Comparison of ENCODE assay signal across 8 mouse cellular contexts in genomic region chr2:152696016-152696415, GRCm38 (mm10). TPM values are rescaled to one million over a fixed set of nuclear protein-coding genes. Genes with fewer than 3 reads are reported as not detected.
A peak's percentile ranks its signal among the peaks of the same experiment; 100 is the strongest.
DNase-seq lines count a peak whose midpoint lies in the region; ATAC-seq and TF ChIP-seq lines count a peak whose summit lies in the region.
"Had no signal": no experiment of that assay in that cellular context is flagged by ENCODE, and none has a peak within 500 bp of the region (broad histone marks: within the 10 kb centered on the region; RNA-seq: fewer than 3 reads in every experiment).

No protein-coding gene starts in this region.

- no peak for TF ChIP-seq CTCF in hindbrain, postnatal 0 days (IDR thresholded peaks at IDR 0.05; ENCODE audit: low read depth)

- peaks cover 17% of the 10 kb centered on the region for H3K4me1 ChIP-seq in liver, embryonic 12.5 days
- H3K4me1 ChIP-seq in embryonic facial prominence, embryonic 14.5 days (ENCODE audit: control insufficient read depth, insufficient read depth, low read length): 0 out of 2 replicates have a peak, but pooled peaks cover 4% of the 10 kb centered on the region
- H3K4me1 ChIP-seq in hindbrain, postnatal 0 days (ENCODE audit: insufficient read depth, low read length): no peaks in the 10 kb centered on the region
- H3K4me1 ChIP-seq in neural tube, embryonic 15.5 days: peaks cover 15% of the 10 kb centered on the region

- WGBS in liver, embryonic 12.5 days (ENCODE audit: insufficient replicate concordance): 69% methylated on average over 10 of the region's 10 CpGs
- 42% methylated on average over 10 of the region's 10 CpGs for whole genome bisulfite sequencing in embryonic facial prominence, embryonic 14.5 days
- 73% methylated on average over 10 of the region's 10 CpGs for WGBS in hindbrain, postnatal 0 days
- WGBS in neural tube, embryonic 15.5 days: 77% methylated on average over 10 of the region's 10 CpGs

- H3K9me3 ChIP-seq in liver, embryonic 12.5 days (replicated peaks): 0 out of 2 replicates have a peak, but pooled peaks cover under 1% of the 10 kb centered on the region
- H3K9me3 ChIP-seq in embryonic facial prominence, embryonic 14.5 days (ENCODE audit: control insufficient read depth, low read length): no peaks in the 10 kb centered on the region
- H3K9me3 ChIP-seq in hindbrain, postnatal 0 days (ENCODE audit: low read length): no peaks in the 10 kb centered on the region
- no peaks in the 10 kb centered on the region for H3K9me3 ChIP-seq in neural tube, embryonic 15.5 days (replicated peaks)

- peaks cover 74% of the 10 kb centered on the region for H3K36me3 ChIP-seq in liver, embryonic 12.5 days
- H3K36me3 ChIP-seq in embryonic facial prominence, embryonic 14.5 days (ENCODE audit: control insufficient read depth, insufficient read depth, low read length): peaks cover 61% of the 10 kb centered on the region
- peaks cover 53% of the 10 kb centered on the region for H3K36me3 ChIP-seq in hindbrain, postnatal 0 days (ENCODE audit: insufficient read depth, low read length)
- H3K36me3 ChIP-seq in neural tube, embryonic 15.5 days: peaks cover 50% of the 10 kb centered on the region

- DNase-seq in liver: no peak
- no peak for DNase-seq in embryonic facial prominence, embryonic 14.5 days (ENCODE audit: low spot score)
- no peak for DNase-seq in hindbrain, postnatal 0 days (ENCODE audit: low spot score)
- no peak for DNase-seq in ovary, postnatal 14 days (ENCODE audit: low spot score)

- no peak overlapping the region for H3K27ac ChIP-seq in liver, embryonic 12.5 days
- H3K27ac ChIP-seq in embryonic facial prominence, embryonic 14.5 days (replicated peaks; ENCODE audit: low read depth, low read length): peak overlapping the region; percentile 35
- no peak overlapping the region; the same call in 1 of the 2 replicates for H3K27ac ChIP-seq in hindbrain, postnatal 0 days
- H3K27ac ChIP-seq in neural tube, embryonic 15.5 days (replicated peaks): peak overlapping the region; percentile 75; the same call in 1 of the 2 replicates

- H3K9ac ChIP-seq in liver, embryonic 12.5 days: no peak overlapping the region
- peak overlapping the region; percentile 58 for H3K9ac ChIP-seq in embryonic facial prominence, embryonic 14.5 days (ENCODE audit: low read depth, low read length)
- peak overlapping the region; percentile 54; the same call in 1 of the 2 replicates for H3K9ac ChIP-seq in hindbrain, postnatal 0 days (replicated peaks; ENCODE audit: low read length)
- peak overlapping the region; percentile 48; the same call in 1 of the 2 replicates for H3K9ac ChIP-seq in neural tube, embryonic 15.5 days (replicated peaks)

- no peaks in the 10 kb centered on the region for H3K27me3 ChIP-seq in liver, embryonic 12.5 days (replicated peaks)
- H3K27me3 ChIP-seq in embryonic facial prominence, embryonic 14.5 days (replicated peaks; ENCODE audit: control insufficient read depth, insufficient read depth, low read length): no peaks in the 10 kb centered on the region
- no peaks in the 10 kb centered on the region for H3K27me3 ChIP-seq in hindbrain, postnatal 0 days (ENCODE audit: insufficient read depth, low read length)
- H3K27me3 ChIP-seq in neural tube, embryonic 15.5 days (replicated peaks): no peaks in the 10 kb centered on the region

- peak; percentile 28; the same call in 1 of the 2 replicates for ATAC-seq in liver, embryonic 12.5 days
- no peak for ATAC-seq in embryonic facial prominence, embryonic 14.5 days (ENCODE audit: low read depth)
- ATAC-seq in hindbrain, postnatal 0 days: no peak
- no peak for ATAC-seq in neural tube, embryonic 15.5 days (ENCODE audit: low FRiP score)
- no peak for ATAC-seq in erythroblast, adult 5-6 weeks (replicated peaks; ENCODE audit: low FRiP score, poor library complexity, severe bottlenecking)

- no peak overlapping the region for H3K4me2 ChIP-seq in liver, embryonic 12.5 days
- no peak overlapping the region for H3K4me2 ChIP-seq in embryonic facial prominence, embryonic 14.5 days (ENCODE audit: low read depth, low read length)
- H3K4me2 ChIP-seq in hindbrain, postnatal 0 days (ENCODE audit: low read depth, low read length): no peak overlapping the region
- H3K4me2 ChIP-seq in neural tube, embryonic 15.5 days: no peak overlapping the region

- H3K4me3 ChIP-seq in liver, embryonic 12.5 days: no peak overlapping the region
- no peak overlapping the region for H3K4me3 ChIP-seq in embryonic facial prominence, embryonic 14.5 days (ENCODE audit: low read depth, low read length)
- no peak overlapping the region for H3K4me3 ChIP-seq in hindbrain, postnatal 0 days (ENCODE audit: low read length)
- H3K4me3 ChIP-seq in neural tube, embryonic 15.5 days (replicated peaks): no peak overlapping the region
- H3K4me3 ChIP-seq: myocyte had no signal

RNA-seq across cellular contexts. Expression of gene Mcts2, which starts 9.2 kb away (rescaled TPM):
- 26.4 and 27.2 TPM in 2 replicates for polyA plus RNA-seq in liver, embryonic 12.5 days (2016; fragmentation: Nextera tagmentation; extraction: Ambion mirVana)
- polyA plus RNA-seq in embryonic facial prominence, embryonic 14.5 days (2014; fragmentation: Nextera tagmentation; extraction: Ambion mirVana): 26.7 and 30.2 TPM in 2 replicates
- 9.0 and 14.0 TPM in 2 replicates for total RNA-seq in hindbrain, postnatal 0 days (2014; rRNA removed)
- polyA plus RNA-seq in hindbrain, postnatal 0 days (2015; fragmentation: Nextera tagmentation; extraction: Ambion mirVana): 29.4 and 31.2 TPM in 2 replicates
- 33.9 and 41.5 TPM in 2 replicates for polyA plus RNA-seq in neural tube, embryonic 15.5 days (2015; fragmentation: Nextera tagmentation; extraction: Ambion mirVana)
- total RNA-seq in erythroblast, adult 5-6 weeks (2015; ENCODE audit: low replicate concordance): 2.3 TPM in 1 of 2 replicates, not detected in the other
- total RNA-seq in erythroblast, adult 5-6 weeks (2017; ENCODE audit: low replicate concordance): 1.4 and 3.2 TPM in 2 replicates

RNA-seq across cellular contexts. Expression of gene H13, which starts 26.8 kb away (rescaled TPM):
- polyA plus RNA-seq in liver, embryonic 12.5 days (2016; fragmentation: Nextera tagmentation; extraction: Ambion mirVana): 57.5 and 59.1 TPM in 2 replicates
- polyA plus RNA-seq in embryonic facial prominence, embryonic 14.5 days (2014; fragmentation: Nextera tagmentation; extraction: Ambion mirVana): 122 and 134 TPM in 2 replicates
- 182 and 196 TPM in 2 replicates for total RNA-seq in hindbrain, postnatal 0 days (2014; rRNA removed)
- 162 and 163 TPM in 2 replicates for polyA plus RNA-seq in hindbrain, postnatal 0 days (2015; fragmentation: Nextera tagmentation; extraction: Ambion mirVana)
- 152 and 155 TPM in 2 replicates for polyA plus RNA-seq in neural tube, embryonic 15.5 days (2015; fragmentation: Nextera tagmentation; extraction: Ambion mirVana)
- 32.9 and 37.4 TPM in 2 replicates for total RNA-seq in erythroblast, adult 5-6 weeks (2015; ENCODE audit: low replicate concordance)
- 13.8 and 20.8 TPM in 2 replicates for total RNA-seq in erythroblast, adult 5-6 weeks (2017; ENCODE audit: low replicate concordance)

RNA-seq across cellular contexts. Expression of gene Id1, which starts 40.0 kb away (rescaled TPM):
- polyA plus RNA-seq in liver, embryonic 12.5 days (2016; fragmentation: Nextera tagmentation; extraction: Ambion mirVana): 28.1 and 30.6 TPM in 2 replicates
- polyA plus RNA-seq in embryonic facial prominence, embryonic 14.5 days (2014; fragmentation: Nextera tagmentation; extraction: Ambion mirVana): 128 and 138 TPM in 2 replicates
- 142 and 198 TPM in 2 replicates for total RNA-seq in hindbrain, postnatal 0 days (2014; rRNA removed)
- 99.3 and 104 TPM in 2 replicates for polyA plus RNA-seq in hindbrain, postnatal 0 days (2015; fragmentation: Nextera tagmentation; extraction: Ambion mirVana)
- polyA plus RNA-seq in neural tube, embryonic 15.5 days (2015; fragmentation: Nextera tagmentation; extraction: Ambion mirVana): 57.5 and 59.1 TPM in 2 replicates
- 3.6 TPM in 1 of 2 replicates, not detected in the other for total RNA-seq in erythroblast, adult 5-6 weeks (2015; ENCODE audit: low replicate concordance)
- total RNA-seq in erythroblast, adult 5-6 weeks (2017; ENCODE audit: low replicate concordance): 3.7 and 4.5 TPM in 2 replicates

RNA-seq across cellular contexts. Expression of gene Cox4i2, which starts 58.0 kb away (rescaled TPM):
- 2.5 and 3.4 TPM in 2 replicates for polyA plus RNA-seq in liver, embryonic 12.5 days (2016; fragmentation: Nextera tagmentation; extraction: Ambion mirVana)
- 19.1 and 27.0 TPM in 2 replicates for polyA plus RNA-seq in embryonic facial prominence, embryonic 14.5 days (2014; fragmentation: Nextera tagmentation; extraction: Ambion mirVana)
- 2.1 and 7.1 TPM in 2 replicates for total RNA-seq in hindbrain, postnatal 0 days (2014; rRNA removed)
- 4.8 and 6.1 TPM in 2 replicates for polyA plus RNA-seq in hindbrain, postnatal 0 days (2015; fragmentation: Nextera tagmentation; extraction: Ambion mirVana)
- polyA plus RNA-seq in neural tube, embryonic 15.5 days (2015; fragmentation: Nextera tagmentation; extraction: Ambion mirVana): 4.8 and 7.6 TPM in 2 replicates
- not detected in 2 replicates for total RNA-seq in erythroblast, adult 5-6 weeks (2015; ENCODE audit: low replicate concordance)
- total RNA-seq in erythroblast, adult 5-6 weeks (2017; ENCODE audit: low replicate concordance): not detected in 2 replicates
- polyA plus RNA-seq: myocyte had no signal

Comparison
In these comparisons a context has a peak if more than half of its experiments do, and no peak if none do; other contexts are left out.
1. H3K27ac ChIP-seq: peak in embryonic facial prominence, embryonic 14.5 days (single experiment) and neural tube, embryonic 15.5 days (single experiment); none in liver, embryonic 12.5 days (single experiment) and hindbrain, postnatal 0 days (single experiment).